Mouse (Mus musculus): ENCODE data around the gene Cnih2. TPM values are rescaled to one million over a fixed set of nuclear protein-coding genes. Genes with fewer than 3 reads are reported as not detected.

The Cnih2 gene
- polyA plus RNA-seq, 1 experiment, result 3.7 TPM

GRCm38 (mm10) chr19:5053909-5054308 is 44.4 kb downstream of the Cnih2 start:
- Histone ChIP-seq H3K27me3 (ENCODE audit: control insufficient read depth, insufficient read depth, low read length, poor library complexity, severe bottlenecking) (no peaks in the 10 kb centered on the region), H3K4me3 (ENCODE audit: low read depth, low read length) (no peak overlapping the region), H3K9me3 (replicated peaks; ENCODE audit: control insufficient read depth, insufficient read depth, low read length, poor library complexity, severe bottlenecking) (no peaks in the 10 kb centered on the region), H3K4me1 (ENCODE audit: control insufficient read depth, insufficient read depth, low read length) (peaks cover 11% of the 10 kb centered on the region), H3K9ac (ENCODE audit: low read depth, poor library complexity, severe bottlenecking) (no peak overlapping the region), H3K27ac (ENCODE audit: insufficient read depth, low read length) (no peak overlapping the region), H3K36me3 (ENCODE audit: control insufficient read depth, insufficient read depth, low read length, poor library complexity, severe bottlenecking) (no peaks in the 10 kb centered on the region)
- TF ChIP-seq CTCF (IDR thresholded peaks at IDR 0.05; ENCODE audit: low read depth, low read length) (peak; percentile 89), POLR2A (IDR thresholded peaks at IDR 0.05; ENCODE audit: insufficient read depth, low read length) (no peak), EP300 (IDR thresholded peaks at IDR 0.05; ENCODE audit: insufficient read depth, low read depth, low read length) (no peak)

GRCm38 (mm10) chr19:5052853-5053252 is 45.5 kb downstream of the Cnih2 start:
- H3K36me3 ChIP-seq (ENCODE audit: control insufficient read depth, insufficient read depth, low read length, poor library complexity, severe bottlenecking), result no peaks in the 10 kb centered on the region
- H3K9me3 ChIP-seq (replicated peaks; ENCODE audit: control insufficient read depth, insufficient read depth, low read length, poor library complexity, severe bottlenecking), result no peaks in the 10 kb centered on the region
- no peaks in the 10 kb centered on the region for H3K27me3 ChIP-seq (ENCODE audit: control insufficient read depth, insufficient read depth, low read length, poor library complexity, severe bottlenecking)
- H3K27ac ChIP-seq (ENCODE audit: insufficient read depth, low read length), result no peak overlapping the region
- H3K9ac ChIP-seq (ENCODE audit: low read depth, poor library complexity, severe bottlenecking), result no peak overlapping the region
- peaks cover 10% of the 10 kb centered on the region for H3K4me1 ChIP-seq (ENCODE audit: control insufficient read depth, insufficient read depth, low read length)
- H3K4me3 ChIP-seq (ENCODE audit: low read depth, low read length), result peak overlapping the region; percentile 14
- no peak for TF ChIP-seq CTCF (IDR thresholded peaks at IDR 0.05; ENCODE audit: low read depth, low read length)
- no peak for TF ChIP-seq EP300 (IDR thresholded peaks at IDR 0.05; ENCODE audit: insufficient read depth, low read depth, low read length)
- TF ChIP-seq POLR2A (IDR thresholded peaks at IDR 0.05; ENCODE audit: insufficient read depth, low read length), result no peak

DNA sequence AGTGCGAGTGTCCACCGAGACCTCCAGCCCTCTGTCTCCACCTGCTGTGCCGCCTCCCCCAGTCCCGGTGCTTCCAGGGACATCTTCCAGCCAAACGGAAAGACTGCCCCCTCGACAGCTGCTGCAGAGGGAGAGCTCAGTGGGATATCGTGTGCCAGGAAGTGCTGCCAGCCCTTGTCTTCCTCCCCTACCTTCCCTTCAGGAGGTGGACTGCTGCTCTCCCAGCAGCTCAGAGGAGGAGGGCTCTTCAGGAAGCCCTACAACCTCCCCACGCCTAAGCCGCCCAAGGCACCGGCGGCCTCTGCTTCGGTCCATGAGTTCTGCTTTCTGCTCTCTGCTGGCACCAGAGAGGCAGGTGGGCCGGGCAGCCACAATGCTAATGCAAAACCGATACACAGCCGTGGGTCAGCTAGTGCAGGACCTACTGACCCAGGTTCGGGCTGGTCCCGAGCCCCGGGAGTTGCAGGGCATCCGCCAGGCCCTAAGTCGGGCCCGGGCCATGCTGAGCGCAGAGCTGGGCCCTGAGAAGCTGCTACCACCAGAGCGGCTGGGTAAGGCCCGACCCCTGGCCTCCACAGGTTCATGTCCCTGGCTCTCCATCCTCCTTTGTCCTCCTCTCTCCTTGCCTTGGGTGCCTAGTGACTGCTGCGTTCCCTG is 46.0 kb downstream of the Cnih2 start:
- Histone ChIP-seq H3K27ac (ENCODE audit: insufficient read depth, low read length) (no peak overlapping the region), H3K36me3 (ENCODE audit: control insufficient read depth, insufficient read depth, low read length, poor library complexity, severe bottlenecking) (no peaks in the 10 kb centered on the region), H3K4me1 (ENCODE audit: control insufficient read depth, insufficient read depth, low read length) (peaks cover 7% of the 10 kb centered on the region), H3K27me3 (ENCODE audit: control insufficient read depth, insufficient read depth, low read length, poor library complexity, severe bottlenecking) (no peaks in the 10 kb centered on the region), H3K4me3 (ENCODE audit: low read depth, low read length) (peak overlapping the region; percentile 14), H3K9me3 (replicated peaks; ENCODE audit: control insufficient read depth, insufficient read depth, low read length, poor library complexity, severe bottlenecking) (no peaks in the 10 kb centered on the region), H3K9ac (ENCODE audit: low read depth, poor library complexity, severe bottlenecking) (no peak overlapping the region)
- TF ChIP-seq POLR2A (IDR thresholded peaks at IDR 0.05; ENCODE audit: insufficient read depth, low read length) (no peak), CTCF (IDR thresholded peaks at IDR 0.05; ENCODE audit: low read depth, low read length) (no peak), EP300 (IDR thresholded peaks at IDR 0.05; ENCODE audit: insufficient read depth, low read depth, low read length) (no peak)

DNA sequence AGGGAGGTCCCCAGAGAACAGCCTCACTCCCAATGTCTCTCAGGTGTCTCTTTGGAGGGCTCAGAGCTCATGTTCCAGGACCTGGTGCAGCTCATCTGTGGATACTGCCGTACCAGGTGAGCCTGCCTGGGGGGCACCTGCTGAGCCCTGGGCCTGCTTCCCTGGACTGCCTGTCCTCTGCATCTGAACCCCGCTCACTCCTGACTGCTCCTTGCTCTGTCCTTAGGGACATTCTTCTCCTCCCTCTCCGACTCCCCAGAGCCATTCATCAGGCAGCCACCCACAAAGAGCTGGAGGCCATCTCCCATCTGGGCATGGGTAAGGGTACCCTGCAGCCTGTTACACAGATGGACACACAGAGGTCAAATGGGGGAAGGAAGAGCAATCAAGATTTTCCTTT is 46.8 kb downstream of the Cnih2 start:
- peak overlapping the region; percentile 36 for H3K9ac ChIP-seq (ENCODE audit: low read depth, poor library complexity, severe bottlenecking)
- H3K4me1 ChIP-seq (ENCODE audit: control insufficient read depth, insufficient read depth, low read length), result peaks cover 7% of the 10 kb centered on the region
- TF ChIP-seq EP300 (IDR thresholded peaks at IDR 0.05; ENCODE audit: insufficient read depth, low read depth, low read length), result no peak
- TF ChIP-seq CTCF (IDR thresholded peaks at IDR 0.05; ENCODE audit: low read depth, low read length), result no peak
- TF ChIP-seq POLR2A (IDR thresholded peaks at IDR 0.05; ENCODE audit: insufficient read depth, low read length), result no peak
- no peaks in the 10 kb centered on the region for H3K36me3 ChIP-seq (ENCODE audit: control insufficient read depth, insufficient read depth, low read length, poor library complexity, severe bottlenecking)
- no peak overlapping the region for H3K27ac ChIP-seq (ENCODE audit: insufficient read depth, low read length)
- no peaks in the 10 kb centered on the region for H3K9me3 ChIP-seq (replicated peaks; ENCODE audit: control insufficient read depth, insufficient read depth, low read length, poor library complexity, severe bottlenecking)
- no peaks in the 10 kb centered on the region for H3K27me3 ChIP-seq (ENCODE audit: control insufficient read depth, insufficient read depth, low read length, poor library complexity, severe bottlenecking)
- peak overlapping the region; percentile 53 for H3K4me3 ChIP-seq (ENCODE audit: low read depth, low read length)

DNA sequence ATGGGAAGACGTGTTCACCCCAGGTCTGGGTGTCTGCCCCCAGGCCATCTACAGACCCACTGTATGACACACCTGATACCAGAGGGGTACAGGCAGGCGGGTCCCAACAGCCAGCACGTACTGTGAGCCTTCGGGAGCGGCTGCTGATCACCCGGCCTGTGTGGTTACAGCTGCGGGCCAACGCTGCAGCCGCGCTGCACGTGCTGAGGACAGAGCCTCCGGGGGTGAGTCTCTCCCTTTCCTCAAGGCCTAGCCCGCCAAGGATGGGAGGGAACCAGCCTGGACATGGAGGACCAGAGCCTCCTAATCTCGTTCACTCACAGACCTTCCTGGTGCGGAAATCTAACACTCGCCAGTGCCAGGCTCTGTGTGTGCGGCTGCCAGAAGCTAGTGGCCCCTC is 47.3 kb downstream of the Cnih2 start:
- H3K4me3 ChIP-seq (ENCODE audit: low read depth, low read length), result peak overlapping the region; percentile 53
- H3K9me3 ChIP-seq (replicated peaks; ENCODE audit: control insufficient read depth, insufficient read depth, low read length, poor library complexity, severe bottlenecking), result no peaks in the 10 kb centered on the region
- no peak overlapping the region for H3K27ac ChIP-seq (ENCODE audit: insufficient read depth, low read length)
- no peaks in the 10 kb centered on the region for H3K36me3 ChIP-seq (ENCODE audit: control insufficient read depth, insufficient read depth, low read length, poor library complexity, severe bottlenecking)
- no peak for TF ChIP-seq EP300 (IDR thresholded peaks at IDR 0.05; ENCODE audit: insufficient read depth, low read depth, low read length)
- no peak for TF ChIP-seq CTCF (IDR thresholded peaks at IDR 0.05; ENCODE audit: low read depth, low read length)
- no peak for TF ChIP-seq POLR2A (IDR thresholded peaks at IDR 0.05; ENCODE audit: insufficient read depth, low read length)
- no peaks in the 10 kb centered on the region for H3K27me3 ChIP-seq (ENCODE audit: control insufficient read depth, insufficient read depth, low read length, poor library complexity, severe bottlenecking)
- H3K4me1 ChIP-seq (ENCODE audit: control insufficient read depth, insufficient read depth, low read length), result peaks cover 7% of the 10 kb centered on the region
- peak overlapping the region; percentile 36 for H3K9ac ChIP-seq (ENCODE audit: low read depth, poor library complexity, severe bottlenecking)

GRCm38 (mm10) chr19:5050047-5050905 is 48.0 kb downstream of the Cnih2 start, which contains the start of gene Rin1:
Gene Rin1 (plus strand): TSS chr19:5050481.
- Histone ChIP-seq H3K36me3 (ENCODE audit: control insufficient read depth, insufficient read depth, low read length, poor library complexity, severe bottlenecking) (no peaks in the 10 kb centered on the region), H3K27ac (ENCODE audit: insufficient read depth, low read length) (peak within 1 kb of the TSS; percentile 43), H3K9ac (ENCODE audit: low read depth, poor library complexity, severe bottlenecking) (peak within 1 kb of the TSS; percentile 36), H3K9me3 (replicated peaks; ENCODE audit: control insufficient read depth, insufficient read depth, low read length, poor library complexity, severe bottlenecking) (no peaks in the 10 kb centered on the region), H3K4me3 (ENCODE audit: low read depth, low read length) (peak within 1 kb of the TSS; percentile 53), H3K27me3 (ENCODE audit: control insufficient read depth, insufficient read depth, low read length, poor library complexity, severe bottlenecking) (no peaks in the 10 kb centered on the region), H3K4me1 (ENCODE audit: control insufficient read depth, insufficient read depth, low read length) (peaks cover 7% of the 10 kb centered on the region)
- TF ChIP-seq CTCF (IDR thresholded peaks at IDR 0.05; ENCODE audit: low read depth, low read length), result peak; percentile 4
- TF ChIP-seq EP300 (IDR thresholded peaks at IDR 0.05; ENCODE audit: insufficient read depth, low read depth, low read length), result peak; percentile 56; the same call in 1 of the 2 replicates
- no peak for TF ChIP-seq POLR2A (IDR thresholded peaks at IDR 0.05; ENCODE audit: insufficient read depth, low read length)
